Mouse (Mus musculus): ENCODE data around the gene Tnfrsf18.

- no peak for TF ChIP-seq USF1 (IDR thresholded peaks at IDR 0.05; ENCODE audit: low read depth)
- no peak for TF ChIP-seq CTCF (IDR thresholded peaks at IDR 0.05; ENCODE audit: control insufficient read depth, insufficient read depth, insufficient read length)
- TF ChIP-seq MAX (IDR thresholded peaks at IDR 0.05), result no peak
- no peak for TF ChIP-seq MYOG (IDR thresholded peaks at IDR 0.05; ENCODE audit: control insufficient read depth, extremely low read depth, insufficient read length)
- no peak for TF ChIP-seq CEBPB (IDR thresholded peaks at IDR 0.05; ENCODE audit: low read depth)
Measured at GRCm38 (mm10) chr4:156063861-156064509, 38.0 kb downstream of the Tnfrsf18 start.
